Mouse (Mus musculus) erythroblast, embryonic 14.5 days (primary cell): ENCODE measurements around the gene Rbpjl. TPM values are rescaled to one million over a fixed set of nuclear protein-coding genes. Genes with fewer than 3 reads are reported as not detected.
A peak's percentile ranks its signal among the peaks of the same experiment; 100 is the strongest.

Experiments
- H3K27me3 ChIP-seq: 2 replicates; pipeline ENCODE4 v1.6.1; 2012; ENCODE audit warnings: inconsistent platforms; ENCODE audit not compliant: control insufficient read depth
- H3K36me3 ChIP-seq: 2 replicates; pipeline ENCODE4 v1.6.1; 2012; ENCODE audit warnings: mild to moderate bottlenecking, inconsistent platforms; ENCODE audit not compliant: control insufficient read depth
- H3K4me1 ChIP-seq: 2 replicates; pipeline ENCODE4 v1.6.1; 2012; ENCODE audit warnings: inconsistent platforms; ENCODE audit not compliant: control insufficient read depth
- H3K4me3 ChIP-seq: replicated peaks from 2 replicates; pipeline ENCODE3; 2012; ENCODE audit warnings: moderate library complexity, mild to moderate bottlenecking, inconsistent platforms
- H3K9me3 ChIP-seq: 2 replicates; pipeline ENCODE4 v1.6.1; 2012; ENCODE audit warnings: low read length, inconsistent platforms, mixed read lengths; ENCODE audit not compliant: control insufficient read depth
- GATA1 ChIP-seq: IDR thresholded peaks from 2 replicates; pipeline ENCODE4 v1.6.1; 2012; ENCODE audit warnings: low read length, inconsistent platforms, mixed read lengths
- TAL1 ChIP-seq: IDR thresholded peaks from 3 replicates; pipeline ENCODE4 v1.6.1; 2012; ENCODE audit warnings: low read length, inconsistent platforms, mixed read lengths
- polyA plus RNA-seq: library from polyadenylated mRNA; stranded (reverse); fragments of >175 nt; gene quantifications from 2 replicates; pipeline ENCODE4 v1.2.3, GENCODE M21; 2012

Gene Rbpjl
- polyA plus RNA-seq, 1 experiment: not detected

GRCm38 (mm10) chr2:164386953-164387352 is 16.0 kb upstream of the Rbpjl start:
- Histone ChIP-seq H3K9me3 (no peaks in the 10 kb centered on the region), H3K36me3 (no peaks in the 10 kb centered on the region), H3K27me3 (peaks cover 28% of the 10 kb centered on the region), H3K4me3 (no peak overlapping the region), H3K4me1 (peaks cover 4% of the 10 kb centered on the region)
- TF ChIP-seq TAL1 (no peak), GATA1 (no peak)

- peaks cover 4% of the 10 kb centered on the region for H3K4me1 ChIP-seq
- H3K36me3 ChIP-seq: no peaks in the 10 kb centered on the region
- peaks cover 33% of the 10 kb centered on the region for H3K27me3 ChIP-seq
- TF ChIP-seq GATA1 (no peak), TAL1 (no peak)
- no peaks in the 10 kb centered on the region for H3K9me3 ChIP-seq
- H3K4me3 ChIP-seq: peak within 1 kb of the TSS; percentile 24
Observed at GRCm38 (mm10) chr2:164389020-164389419, 13.9 kb upstream of the Rbpjl start, which contains the start of gene Slpi. TSS of gene Slpi (minus strand) at chr2:164389095.

- H3K27me3 ChIP-seq: peaks cover 33% of the 10 kb centered on the region
- H3K4me1 ChIP-seq: peaks cover 4% of the 10 kb centered on the region
- TF ChIP-seq TAL1 (no peak), GATA1 (no peak)
- peak overlapping the region; percentile 24 for H3K4me3 ChIP-seq
- H3K36me3 ChIP-seq: no peaks in the 10 kb centered on the region
- H3K9me3 ChIP-seq: no peaks in the 10 kb centered on the region
Observed at GRCm38 (mm10) chr2:164389499-164389898, 13.4 kb upstream of the Rbpjl start.

- TF ChIP-seq GATA1 (no peak), TAL1 (no peak)
- Histone ChIP-seq H3K27me3 (peaks cover 31% of the 10 kb centered on the region), H3K4me3 (no peak overlapping the region), H3K36me3 (no peaks in the 10 kb centered on the region), H3K9me3 (no peaks in the 10 kb centered on the region; the same call in 1 of the 2 replicates), H3K4me1 (peaks cover 4% of the 10 kb centered on the region)
Observed at GRCm38 (mm10) chr2:164393126-164393525, 9.8 kb upstream of the Rbpjl start.

- Histone ChIP-seq H3K4me3 (no peak overlapping the region), H3K9me3 (no peaks in the 10 kb centered on the region; the same call in 1 of the 2 replicates), H3K36me3 (no peaks in the 10 kb centered on the region), H3K27me3 (peaks cover 27% of the 10 kb centered on the region), H3K4me1 (no peaks in the 10 kb centered on the region)
- TF ChIP-seq GATA1: no peak
- no peak for TF ChIP-seq TAL1
Observed at GRCm38 (mm10) chr2:164396076-164396475, 6.9 kb upstream of the Rbpjl start.

GRCm38 (mm10) chr2:164396911-164397310 is 6.0 kb upstream of the Rbpjl start:
- H3K27me3 ChIP-seq: peaks cover 36% of the 10 kb centered on the region

GRCm38 (mm10) chr2:164403396-164404081 is 598 bp downstream of the Rbpjl start:
- Histone ChIP-seq H3K27me3 (peaks cover 88% of the 10 kb centered on the region), H3K4me1 (no peaks in the 10 kb centered on the region), H3K9me3 (no peaks in the 10 kb centered on the region; the same call in 1 of the 2 replicates), H3K36me3 (no peaks in the 10 kb centered on the region), H3K4me3 (no peak overlapping the region)
- TF ChIP-seq TAL1 (no peak), GATA1 (no peak)

More at GRCm38 (mm10) chr2:164396911-164397310, 6.0 kb upstream of the Rbpjl start:
- TF ChIP-seq GATA1 (no peak), TAL1 (no peak)
- Histone ChIP-seq H3K36me3 (no peaks in the 10 kb centered on the region), H3K4me3 (no peak overlapping the region), H3K4me1 (no peaks in the 10 kb centered on the region), H3K9me3 (no peaks in the 10 kb centered on the region; the same call in 1 of the 2 replicates)

- Histone ChIP-seq H3K9me3 (no peaks in the 10 kb centered on the region; the same call in 1 of the 2 replicates), H3K4me3 (no peak overlapping the region), H3K27me3 (peaks cover 91% of the 10 kb centered on the region), H3K4me1 (no peaks in the 10 kb centered on the region), H3K36me3 (no peaks in the 10 kb centered on the region)
- TF ChIP-seq TAL1 (no peak), GATA1 (no peak)
Observed at GRCm38 (mm10) chr2:164404082-164404990, 1.4 kb downstream of the Rbpjl start.

- no peak for TF ChIP-seq TAL1
- no peak for TF ChIP-seq GATA1
- Histone ChIP-seq H3K9me3 (no peaks in the 10 kb centered on the region; the same call in 1 of the 2 replicates), H3K4me1 (no peaks in the 10 kb centered on the region), H3K36me3 (no peaks in the 10 kb centered on the region), H3K27me3 (peaks cover 85% of the 10 kb centered on the region), H3K4me3 (no peak within 1 kb of the TSS)
Observed at GRCm38 (mm10) chr2:164405060-164405459, 2.1 kb downstream of the Rbpjl start, which contains the start of gene Matn4. TSS of gene Matn4 (minus strand) at chr2:164405160.
